Mouse (Mus musculus): ENCODE measurements around the gene Arl4d. TPM values are rescaled to one million over a fixed set of nuclear protein-coding genes. Genes with fewer than 3 reads are reported as not detected.
A peak's percentile ranks its signal among the peaks of the same experiment; 100 is the strongest.

Arl4d gene
- polyA plus RNA-seq, 1 experiment from 2014 or later = 4.1 TPM

- Histone ChIP-seq H3K9me3 (ENCODE audit: low read length) (no peaks in the 10 kb centered on the region), H3K36me3 (replicated peaks; ENCODE audit: insufficient read depth, low read length) (no peaks in the 10 kb centered on the region), H3K4me2 (ENCODE audit: low read depth, low read length) (no peak overlapping the region), H3K27me3 (ENCODE audit: insufficient read depth, low read length) (no peaks in the 10 kb centered on the region), H3K4me1 (ENCODE audit: insufficient read depth) (peaks cover 34% of the 10 kb centered on the region), H3K9ac (replicated peaks) (no peak overlapping the region; the same call in 1 of the 2 replicates), H3K4me3 (ENCODE audit: low read depth, low read length) (no peak overlapping the region), H3K27ac (ENCODE audit: low read depth) (peak overlapping the region; percentile 92)
- DNase-seq (no peak), ATAC-seq (no peak; the same call in 1 of the 2 replicates)
- WGBS (ENCODE audit: insufficient replicate concordance) = 52% methylated on average over 7 of the region's 7 CpGs
- TF ChIP-seq CTCF (IDR thresholded peaks at IDR 0.05; ENCODE audit: low read depth) (no peak), EP300 (IDR thresholded peaks at IDR 0.05; ENCODE audit: low read depth) (no peak)
Measured at GRCm38 (mm10) chr11:101699991-101700390, 34.6 kb downstream of the Arl4d start.

- TF ChIP-seq EP300 (IDR thresholded peaks at IDR 0.05; ENCODE audit: low read depth) (peak; percentile 74), CTCF (IDR thresholded peaks at IDR 0.05; ENCODE audit: low read depth) (no peak)
- H3K4me2 ChIP-seq (ENCODE audit: low read depth, low read length) = peak overlapping the region; percentile 13; the same call in 1 of the 2 replicates
- 16% methylated on average over 12 of the region's 12 CpGs for WGBS (ENCODE audit: insufficient replicate concordance)
- no peak overlapping the region; the same call in 1 of the 2 replicates for H3K9ac ChIP-seq (replicated peaks)
- H3K36me3 ChIP-seq (replicated peaks; ENCODE audit: insufficient read depth, low read length) = no peaks in the 10 kb centered on the region
- ATAC-seq = peak; percentile 91
- H3K27ac ChIP-seq (ENCODE audit: low read depth) = peak overlapping the region; percentile 92
- H3K4me1 ChIP-seq (ENCODE audit: insufficient read depth) = peaks cover 32% of the 10 kb centered on the region
- peak; percentile 59 for DNase-seq
- no peak overlapping the region for H3K4me3 ChIP-seq (ENCODE audit: low read depth, low read length)
- H3K9me3 ChIP-seq (ENCODE audit: low read length) = no peaks in the 10 kb centered on the region
- no peaks in the 10 kb centered on the region for H3K27me3 ChIP-seq (ENCODE audit: insufficient read depth, low read length)
Measured at GRCm38 (mm10) chr11:101700446-101700845, 35.1 kb downstream of the Arl4d start.

GRCm38 (mm10) chr11:101704081-101704480 is 38.7 kb downstream of the Arl4d start:
- Histone ChIP-seq H3K27me3 (ENCODE audit: insufficient read depth, low read length) (no peaks in the 10 kb centered on the region), H3K36me3 (replicated peaks; ENCODE audit: insufficient read depth, low read length) (no peaks in the 10 kb centered on the region), H3K4me2 (ENCODE audit: low read depth, low read length) (no peak overlapping the region), H3K4me1 (ENCODE audit: insufficient read depth) (peaks cover 19% of the 10 kb centered on the region), H3K9me3 (ENCODE audit: low read length) (no peaks in the 10 kb centered on the region), H3K27ac (ENCODE audit: low read depth) (peak overlapping the region; percentile 49), H3K9ac (replicated peaks) (no peak overlapping the region), H3K4me3 (ENCODE audit: low read depth, low read length) (no peak overlapping the region)
- no peak for TF ChIP-seq CTCF (IDR thresholded peaks at IDR 0.05; ENCODE audit: low read depth)
- no peak for TF ChIP-seq EP300 (IDR thresholded peaks at IDR 0.05; ENCODE audit: low read depth)
- ATAC-seq (no peak), DNase-seq (no peak)
- WGBS (ENCODE audit: insufficient replicate concordance) = 50% methylated on average over 5 of the region's 5 CpGs

- 82% methylated on average over 10 of the region's 10 CpGs for WGBS (ENCODE audit: insufficient replicate concordance)
- H3K9me3 ChIP-seq (ENCODE audit: low read length) = no peaks in the 10 kb centered on the region
- no peak overlapping the region for H3K9ac ChIP-seq (replicated peaks)
- no peak overlapping the region for H3K4me3 ChIP-seq (ENCODE audit: low read depth, low read length)
- TF ChIP-seq EP300 (IDR thresholded peaks at IDR 0.05; ENCODE audit: low read depth) (no peak), CTCF (IDR thresholded peaks at IDR 0.05; ENCODE audit: low read depth) (no peak)
- H3K36me3 ChIP-seq (replicated peaks; ENCODE audit: insufficient read depth, low read length) = no peaks in the 10 kb centered on the region
- no peaks in the 10 kb centered on the region for H3K27me3 ChIP-seq (ENCODE audit: insufficient read depth, low read length)
- peak; percentile 76 for ATAC-seq
- H3K27ac ChIP-seq (ENCODE audit: low read depth) = 0 out of 2 replicates have a peak overlapping the region, but pooled peaks have one; percentile 8
- peaks cover 6% of the 10 kb centered on the region for H3K4me1 ChIP-seq (ENCODE audit: insufficient read depth)
- no peak overlapping the region for H3K4me2 ChIP-seq (ENCODE audit: low read depth, low read length)
- DNase-seq = no peak
Measured at GRCm38 (mm10) chr11:101706764-101707448, 41.6 kb downstream of the Arl4d start.

GRCm38 (mm10) chr11:101708482-101708881 is 43.1 kb downstream of the Arl4d start:
- 42% methylated on average over 5 of the region's 5 CpGs for WGBS (ENCODE audit: insufficient replicate concordance)

GRCm38 (mm10) chr11:101712811-101713210 is 47.5 kb downstream of the Arl4d start:
- Histone ChIP-seq H3K9me3 (ENCODE audit: low read length) (no peaks in the 10 kb centered on the region), H3K9ac (replicated peaks) (no peak overlapping the region), H3K4me1 (ENCODE audit: insufficient read depth) (peaks cover 19% of the 10 kb centered on the region), H3K36me3 (replicated peaks; ENCODE audit: insufficient read depth, low read length) (no peaks in the 10 kb centered on the region), H3K27me3 (ENCODE audit: insufficient read depth, low read length) (no peaks in the 10 kb centered on the region), H3K27ac (ENCODE audit: low read depth) (peak overlapping the region; percentile 72; the same call in 1 of the 2 replicates), H3K4me2 (ENCODE audit: low read depth, low read length) (no peak overlapping the region), H3K4me3 (ENCODE audit: low read depth, low read length) (no peak overlapping the region)
- no peak for TF ChIP-seq EP300 (IDR thresholded peaks at IDR 0.05; ENCODE audit: low read depth)
- ATAC-seq (no peak), DNase-seq (no peak)
- WGBS (ENCODE audit: insufficient replicate concordance) = 71% methylated on average over 9 of the region's 9 CpGs

More at GRCm38 (mm10) chr11:101708482-101708881, 43.1 kb downstream of the Arl4d start:
- DNase-seq (no peak), ATAC-seq (no peak)
- Histone ChIP-seq H3K36me3 (replicated peaks; ENCODE audit: insufficient read depth, low read length) (no peaks in the 10 kb centered on the region), H3K9ac (replicated peaks) (no peak overlapping the region), H3K27ac (ENCODE audit: low read depth) (no peak overlapping the region; the same call in 1 of the 2 replicates), H3K4me3 (ENCODE audit: low read depth, low read length) (no peak overlapping the region), H3K4me1 (ENCODE audit: insufficient read depth) (peaks cover 14% of the 10 kb centered on the region), H3K27me3 (ENCODE audit: insufficient read depth, low read length) (no peaks in the 10 kb centered on the region), H3K4me2 (ENCODE audit: low read depth, low read length) (no peak overlapping the region), H3K9me3 (ENCODE audit: low read length) (no peaks in the 10 kb centered on the region)
- TF ChIP-seq EP300 (IDR thresholded peaks at IDR 0.05; ENCODE audit: low read depth) (no peak), CTCF (IDR thresholded peaks at IDR 0.05; ENCODE audit: low read depth) (no peak)
